Mouse (Mus musculus) brain, embryonic 18.5 days (tissue): ENCODE measurements at regions not wholly inside any gene's neighbourhood (a gene's known extent, or its start where the extent isn't known, plus 50 kb on each side); places are given as distances from the start of the nearest gene placed in this dataset.

Source experiments
- DNase-seq: peaks from one replicate; pipeline ENCODE4 v3.0.0-alpha.2; 2012; ENCODE audit warnings: low read depth, low spot score

- no peak for DNase-seq
Measured at GRCm38 (mm10) chr1:156993105-156993504, 53.7 kb upstream of the Ralgps2 start.

- DNase-seq = no peak
Measured at GRCm38 (mm10) chr1:156992536-156992935, 53.1 kb upstream of the Ralgps2 start.

GRCm38 (mm10) chr1:156990567-156991494, 51.4 kb upstream of the Ralgps2 start:
- no peak for DNase-seq

GRCm38 (mm10) chr1:156990112-156990511, 50.7 kb upstream of the Ralgps2 start:
- DNase-seq = no peak

GRCm38 (mm10) chr1:156989149-156989785, 49.8 kb upstream of the Ralgps2 start:
- no peak for DNase-seq
